Mouse (Mus musculus) CD4-positive helper T cell, adult 2 months (primary cell): ENCODE results near the gene Grrp1.

Source experiments
- DNase-seq: peaks from one replicate; pipeline ENCODE4 v3.0.0-alpha.2; 2012; ENCODE audit warnings: low read depth, missing footprints, low spot score

The Grrp1 gene

GRCm38 (mm10) chr4:134245148-134245843 is 8.6 kb downstream of the Grrp1 start, which contains the start of gene Zfp593:
Zfp593 (minus strand) TSS chr4:134245592.
- peak; percentile 93 for DNase-seq

- no peak for DNase-seq
Measured at GRCm38 (mm10) chr4:134243516-134244250, 10.2 kb downstream of the Grrp1 start, which contains the start of gene E130218I03Rik. E130218I03Rik (plus strand) TSS chr4:134243662.

- no peak for DNase-seq
Measured at GRCm38 (mm10) chr4:134238686-134239085, 15.2 kb downstream of the Grrp1 start.

- DNase-seq: no peak
Measured at GRCm38 (mm10) chr4:134238279-134238651, 15.6 kb downstream of the Grrp1 start, which contains the start of gene Cnksr1. Cnksr1 (minus strand) TSS chr4:134238399.

GRCm38 (mm10) chr4:134237582-134238278 is 16.2 kb downstream of the Grrp1 start:
- no peak for DNase-seq

GRCm38 (mm10) chr4:134234876-134235275 is 19.0 kb downstream of the Grrp1 start:
- no peak for DNase-seq

- no peak for DNase-seq
Measured at GRCm38 (mm10) chr4:134230431-134230830, 23.5 kb downstream of the Grrp1 start.

GRCm38 (mm10) chr4:134227194-134227593 is 26.7 kb downstream of the Grrp1 start, which contains the start of gene Catsper4:
Catsper4 (minus strand) TSS chr4:134227383.
- no peak for DNase-seq

GRCm38 (mm10) chr4:134222793-134223600 is 30.9 kb downstream of the Grrp1 start:
- DNase-seq: no peak

- no peak for DNase-seq
Measured at GRCm38 (mm10) chr4:134206488-134207053, 47.3 kb downstream of the Grrp1 start.

GRCm38 (mm10) chr4:134203340-134203896 is 50.5 kb downstream of the Grrp1 start:
- DNase-seq: no peak

- no peak for DNase-seq
Measured at GRCm38 (mm10) chr4:134202904-134203303, 51.0 kb downstream of the Grrp1 start, which contains the start of gene Gm7534. Gm7534 (minus strand) TSS chr4:134203004.
